Mouse (Mus musculus): ENCODE measurements around the gene Miga1. TPM values are rescaled to one million over a fixed set of nuclear protein-coding genes. Genes with fewer than 3 reads are reported as not detected.

Gene Miga1
- total and polyA plus RNA-seq, 2 experiments = 0.94 to 2.2 TPM

GRCm38 (mm10) chr3:152308485-152309249, 31.5 kb downstream of the Miga1 start:
- H3K9ac ChIP-seq (ENCODE audit: low read depth, low read length) = no peak overlapping the region

GRCm38 (mm10) chr3:152305971-152306370, 34.2 kb downstream of the Miga1 start:
- no peak overlapping the region for H3K27ac ChIP-seq (replicated peaks; ENCODE audit: insufficient read depth, low read depth, low read length)
- H3K27me3 ChIP-seq (ENCODE audit: control insufficient read depth, insufficient read depth, low read length) = no peaks in the 10 kb centered on the region
- H3K36me3 ChIP-seq (ENCODE audit: control insufficient read depth, insufficient read depth, low read length) = no peaks in the 10 kb centered on the region
- no peak overlapping the region for H3K4me3 ChIP-seq (ENCODE audit: insufficient read depth, low read depth, low read length)
- no peak for DNase-seq (ENCODE audit: extremely low read depth, low read depth, low spot score)
- H3K4me1 ChIP-seq (ENCODE audit: control insufficient read depth, insufficient read depth, low read length) = no peaks in the 10 kb centered on the region
- no peak for TF ChIP-seq POLR2A (IDR thresholded peaks at IDR 0.05; ENCODE audit: extremely low read depth, insufficient read depth, low read length)
- no peak for TF ChIP-seq CTCF (IDR thresholded peaks at IDR 0.05; ENCODE audit: low read depth, low read length)
- no peak overlapping the region for H3K9ac ChIP-seq (ENCODE audit: low read depth, low read length)
- H3K79me2 ChIP-seq (ENCODE audit: control insufficient read depth, insufficient read depth, low read length) = no peaks in the 10 kb centered on the region
- WGBS = 92% methylated on average over 4 of the region's 4 CpGs

More at GRCm38 (mm10) chr3:152308485-152309249, 31.5 kb downstream of the Miga1 start:
- WGBS = 28% methylated on average over 10 of the region's 10 CpGs
- H3K4me3 ChIP-seq (ENCODE audit: insufficient read depth, low read depth, low read length) = no peak overlapping the region
- no peaks in the 10 kb centered on the region for H3K27me3 ChIP-seq (ENCODE audit: control insufficient read depth, insufficient read depth, low read length)
- TF ChIP-seq POLR2A (IDR thresholded peaks at IDR 0.05; ENCODE audit: extremely low read depth, insufficient read depth, low read length) (no peak), CTCF (IDR thresholded peaks at IDR 0.05; ENCODE audit: low read depth, low read length) (no peak)
- no peak overlapping the region for H3K27ac ChIP-seq (replicated peaks; ENCODE audit: insufficient read depth, low read depth, low read length)
- H3K36me3 ChIP-seq (ENCODE audit: control insufficient read depth, insufficient read depth, low read length) = no peaks in the 10 kb centered on the region
- no peaks in the 10 kb centered on the region for H3K79me2 ChIP-seq (ENCODE audit: control insufficient read depth, insufficient read depth, low read length)
- DNase-seq (ENCODE audit: extremely low read depth, low read depth, low spot score) = peak; percentile 19
- H3K4me1 ChIP-seq (ENCODE audit: control insufficient read depth, insufficient read depth, low read length) = no peaks in the 10 kb centered on the region

- no peak overlapping the region for H3K27ac ChIP-seq (replicated peaks; ENCODE audit: insufficient read depth, low read depth, low read length)
- no peaks in the 10 kb centered on the region for H3K27me3 ChIP-seq (ENCODE audit: control insufficient read depth, insufficient read depth, low read length)
- H3K79me2 ChIP-seq (ENCODE audit: control insufficient read depth, insufficient read depth, low read length) = no peaks in the 10 kb centered on the region
- H3K4me3 ChIP-seq (ENCODE audit: insufficient read depth, low read depth, low read length) = no peak overlapping the region
- TF ChIP-seq CTCF (IDR thresholded peaks at IDR 0.05; ENCODE audit: low read depth, low read length) (no peak), POLR2A (IDR thresholded peaks at IDR 0.05; ENCODE audit: extremely low read depth, insufficient read depth, low read length) (no peak)
- no peaks in the 10 kb centered on the region for H3K4me1 ChIP-seq (ENCODE audit: control insufficient read depth, insufficient read depth, low read length)
- no peak for DNase-seq (ENCODE audit: extremely low read depth, low read depth, low spot score)
- H3K9ac ChIP-seq (ENCODE audit: low read depth, low read length) = no peak overlapping the region
- H3K36me3 ChIP-seq (ENCODE audit: control insufficient read depth, insufficient read depth, low read length) = no peaks in the 10 kb centered on the region
- WGBS = 92% methylated on average over 8 of the region's 8 CpGs
Measured at GRCm38 (mm10) chr3:152305080-152305479, 35.1 kb downstream of the Miga1 start.

GRCm38 (mm10) chr3:152304093-152304815, 36.0 kb downstream of the Miga1 start:
- H3K27ac ChIP-seq (replicated peaks; ENCODE audit: insufficient read depth, low read depth, low read length) = no peak overlapping the region
- no peak overlapping the region for H3K4me3 ChIP-seq (ENCODE audit: insufficient read depth, low read depth, low read length)
- TF ChIP-seq CTCF (IDR thresholded peaks at IDR 0.05; ENCODE audit: low read depth, low read length) (no peak), POLR2A (IDR thresholded peaks at IDR 0.05; ENCODE audit: extremely low read depth, insufficient read depth, low read length) (no peak)
- no peaks in the 10 kb centered on the region for H3K27me3 ChIP-seq (ENCODE audit: control insufficient read depth, insufficient read depth, low read length)
- H3K79me2 ChIP-seq (ENCODE audit: control insufficient read depth, insufficient read depth, low read length) = no peaks in the 10 kb centered on the region
- H3K36me3 ChIP-seq (ENCODE audit: control insufficient read depth, insufficient read depth, low read length) = no peaks in the 10 kb centered on the region
- 71% methylated on average over 6 of the region's 6 CpGs for whole genome bisulfite sequencing
- DNase-seq (ENCODE audit: extremely low read depth, low read depth, low spot score) = no peak
- no peak overlapping the region for H3K9ac ChIP-seq (ENCODE audit: low read depth, low read length)
- no peaks in the 10 kb centered on the region for H3K4me1 ChIP-seq (ENCODE audit: control insufficient read depth, insufficient read depth, low read length)

GRCm38 (mm10) chr3:152302991-152303390, 37.2 kb downstream of the Miga1 start:
- H3K9ac ChIP-seq (ENCODE audit: low read depth, low read length) = no peak overlapping the region
- H3K4me3 ChIP-seq (ENCODE audit: insufficient read depth, low read depth, low read length) = no peak overlapping the region
- H3K79me2 ChIP-seq (ENCODE audit: control insufficient read depth, insufficient read depth, low read length) = no peaks in the 10 kb centered on the region
- TF ChIP-seq CTCF (IDR thresholded peaks at IDR 0.05; ENCODE audit: low read depth, low read length) (no peak), POLR2A (IDR thresholded peaks at IDR 0.05; ENCODE audit: extremely low read depth, insufficient read depth, low read length) (no peak)
- no peaks in the 10 kb centered on the region for H3K27me3 ChIP-seq (ENCODE audit: control insufficient read depth, insufficient read depth, low read length)
- no peaks in the 10 kb centered on the region for H3K4me1 ChIP-seq (ENCODE audit: control insufficient read depth, insufficient read depth, low read length)
- H3K36me3 ChIP-seq (ENCODE audit: control insufficient read depth, insufficient read depth, low read length) = no peaks in the 10 kb centered on the region
- 94% methylated on average over 9 of the region's 9 CpGs for WGBS
- H3K27ac ChIP-seq (replicated peaks; ENCODE audit: insufficient read depth, low read depth, low read length) = no peak overlapping the region
- DNase-seq (ENCODE audit: extremely low read depth, low read depth, low spot score) = no peak
